Mouse (Mus musculus): Measurements from ENCODE around the gene Pik3ip1. TPM values are rescaled to one million over a fixed set of nuclear protein-coding genes. Genes with fewer than 3 reads are reported as not detected.

The Pik3ip1 gene
- polyA plus RNA-seq, 1 experiment from 2014 or later = 25.5 TPM

GRCm38 (mm10) chr11:3374741-3375140 is 44.5 kb downstream of the Pik3ip1 start:
- Histone ChIP-seq H3K27ac (ENCODE audit: low read length) (peak overlapping the region; percentile 33), H3K27me3 (replicated peaks; ENCODE audit: insufficient read depth, low read length) (no peaks in the 10 kb centered on the region), H3K4me1 (ENCODE audit: insufficient read depth, low read depth, low read length) (peaks cover 17% of the 10 kb centered on the region; the same call in 1 of the 2 replicates), H3K9ac (replicated peaks; ENCODE audit: low read depth) (no peak overlapping the region), H3K4me3 (ENCODE audit: low read depth, low read length) (no peak overlapping the region), H3K36me3 (ENCODE audit: insufficient read depth, low read length) (no peaks in the 10 kb centered on the region), H3K9me3 (ENCODE audit: low read length) (no peaks in the 10 kb centered on the region), H3K4me2 (replicated peaks; ENCODE audit: low read depth, low read length) (no peak overlapping the region)
- 49% methylated on average over 12 of the region's 12 CpGs for WGBS
- TF ChIP-seq CTCF (IDR thresholded peaks at IDR 0.05) (no peak), EP300 (IDR thresholded peaks at IDR 0.05) (no peak)
- DNase-seq (ENCODE audit: low spot score) (no peak), ATAC-seq (no peak)

GRCm38 (mm10) chr11:3379427-3379826 is 49.2 kb downstream of the Pik3ip1 start:
- DNase-seq (ENCODE audit: low spot score) (peak; percentile 38), ATAC-seq (peak; percentile 39; the same call in 1 of the 2 replicates)
- Histone ChIP-seq H3K4me1 (ENCODE audit: insufficient read depth, low read depth, low read length) (peaks cover 2% of the 10 kb centered on the region; the same call in 1 of the 2 replicates), H3K36me3 (ENCODE audit: insufficient read depth, low read length) (no peaks in the 10 kb centered on the region), H3K9ac (replicated peaks; ENCODE audit: low read depth) (no peak overlapping the region), H3K4me3 (ENCODE audit: low read depth, low read length) (no peak overlapping the region), H3K27me3 (replicated peaks; ENCODE audit: insufficient read depth, low read length) (no peaks in the 10 kb centered on the region), H3K4me2 (replicated peaks; ENCODE audit: low read depth, low read length) (no peak overlapping the region), H3K27ac (ENCODE audit: low read length) (no peak overlapping the region), H3K9me3 (ENCODE audit: low read length) (no peaks in the 10 kb centered on the region)
- 44% methylated on average over 4 of the region's 4 CpGs for WGBS
- TF ChIP-seq EP300 (IDR thresholded peaks at IDR 0.05) (no peak), CTCF (IDR thresholded peaks at IDR 0.05) (no peak)

GRCm38 (mm10) chr11:3381148-3381814 is 51.1 kb downstream of the Pik3ip1 start:
- no peak for TF ChIP-seq EP300 (IDR thresholded peaks at IDR 0.05)
- no peak for TF ChIP-seq CTCF (IDR thresholded peaks at IDR 0.05)
- H3K4me1 ChIP-seq (ENCODE audit: insufficient read depth, low read depth, low read length) = no peaks in the 10 kb centered on the region
- H3K9me3 ChIP-seq (ENCODE audit: low read length) = no peaks in the 10 kb centered on the region
- H3K9ac ChIP-seq (replicated peaks; ENCODE audit: low read depth) = no peak overlapping the region
- H3K27me3 ChIP-seq (replicated peaks; ENCODE audit: insufficient read depth, low read length) = no peaks in the 10 kb centered on the region
- no peaks in the 10 kb centered on the region for H3K36me3 ChIP-seq (ENCODE audit: insufficient read depth, low read length)
- DNase-seq (ENCODE audit: low spot score) (no peak), ATAC-seq (peak; percentile 61)
- WGBS = 57% methylated on average over 6 of the region's 6 CpGs
- H3K27ac ChIP-seq (ENCODE audit: low read length) = no peak overlapping the region
- no peak overlapping the region for H3K4me3 ChIP-seq (ENCODE audit: low read depth, low read length)
- no peak overlapping the region for H3K4me2 ChIP-seq (replicated peaks; ENCODE audit: low read depth, low read length)

- no peaks in the 10 kb centered on the region for H3K4me1 ChIP-seq (ENCODE audit: insufficient read depth, low read depth, low read length)
- H3K27ac ChIP-seq (ENCODE audit: low read length) = no peak overlapping the region
- WGBS = 83% methylated on average over 5 of the region's 5 CpGs
- ATAC-seq (no peak), DNase-seq (ENCODE audit: low spot score) (no peak)
- no peak for TF ChIP-seq EP300 (IDR thresholded peaks at IDR 0.05)
- peak; percentile 35 for TF ChIP-seq CTCF (IDR thresholded peaks at IDR 0.05)
- no peak overlapping the region for H3K4me2 ChIP-seq (replicated peaks; ENCODE audit: low read depth, low read length)
- H3K36me3 ChIP-seq (ENCODE audit: insufficient read depth, low read length) = no peaks in the 10 kb centered on the region
- H3K9me3 ChIP-seq (ENCODE audit: low read length) = no peaks in the 10 kb centered on the region
- no peak overlapping the region for H3K4me3 ChIP-seq (ENCODE audit: low read depth, low read length)
- no peak overlapping the region for H3K9ac ChIP-seq (replicated peaks; ENCODE audit: low read depth)
- no peaks in the 10 kb centered on the region for H3K27me3 ChIP-seq (replicated peaks; ENCODE audit: insufficient read depth, low read length)
Measured at GRCm38 (mm10) chr11:3382602-3383594, 52.7 kb downstream of the Pik3ip1 start.

GRCm38 (mm10) chr11:3386941-3387368 is 56.8 kb downstream of the Pik3ip1 start:
- H3K9ac ChIP-seq (replicated peaks; ENCODE audit: low read depth) = no peak overlapping the region
- 14% methylated on average over 4 of the region's 4 CpGs for WGBS
- TF ChIP-seq CTCF (IDR thresholded peaks at IDR 0.05) (peak; percentile 100), EP300 (IDR thresholded peaks at IDR 0.05) (peak; percentile 11; the same call in 1 of the 2 replicates)
- DNase-seq (ENCODE audit: low spot score) (peak; percentile 85), ATAC-seq (peak; percentile 85)
- no peaks in the 10 kb centered on the region for H3K9me3 ChIP-seq (ENCODE audit: low read length)
- H3K4me3 ChIP-seq (ENCODE audit: low read depth, low read length) = no peak overlapping the region
- peaks cover 2% of the 10 kb centered on the region; the same call in 1 of the 2 replicates for H3K4me1 ChIP-seq (ENCODE audit: insufficient read depth, low read depth, low read length)
- no peak overlapping the region for H3K27ac ChIP-seq (ENCODE audit: low read length)
- H3K27me3 ChIP-seq (replicated peaks; ENCODE audit: insufficient read depth, low read length) = no peaks in the 10 kb centered on the region
- H3K36me3 ChIP-seq (ENCODE audit: insufficient read depth, low read length) = no peaks in the 10 kb centered on the region
- no peak overlapping the region for H3K4me2 ChIP-seq (replicated peaks; ENCODE audit: low read depth, low read length)

All from lung, postnatal 0 days (tissue).